Mouse (Mus musculus) naive thymus-derived CD4-positive, alpha-beta T cell, adult 2 months (primary cell): ENCODE data around the gene Mrpl38.

Source experiments
- DNase-seq: peaks from one replicate; pipeline ENCODE4 v3.0.0-alpha.2; 2011; ENCODE audit warnings: low read depth

Mrpl38 gene

GRCm38 (mm10) chr11:116110131-116110530 is 28.5 kb downstream of the Mrpl38 start:
- DNase-seq = no peak

GRCm38 (mm10) chr11:116109441-116110081 is 29.1 kb downstream of the Mrpl38 start:
- DNase-seq = no peak

GRCm38 (mm10) chr11:116108464-116109137 is 30.1 kb downstream of the Mrpl38 start:
- DNase-seq = no peak

GRCm38 (mm10) chr11:116107777-116108285 is 30.8 kb downstream of the Mrpl38 start:
- no peak for DNase-seq

GRCm38 (mm10) chr11:116106963-116107776 is 31.5 kb downstream of the Mrpl38 start:
- DNase-seq = no peak

GRCm38 (mm10) chr11:116106154-116106962 is 32.3 kb downstream of the Mrpl38 start:
- no peak for DNase-seq

GRCm38 (mm10) chr11:116105065-116105464 is 33.6 kb downstream of the Mrpl38 start:
- no peak for DNase-seq

- DNase-seq = no peak
Measured at GRCm38 (mm10) chr11:116104006-116104646, 34.5 kb downstream of the Mrpl38 start.

GRCm38 (mm10) chr11:116103572-116103971 is 35.1 kb downstream of the Mrpl38 start:
- DNase-seq = no peak

GRCm38 (mm10) chr11:116102472-116102871 is 36.2 kb downstream of the Mrpl38 start:
- no peak for DNase-seq

GRCm38 (mm10) chr11:116101931-116102381 is 36.7 kb downstream of the Mrpl38 start:
- no peak for DNase-seq

- no peak for DNase-seq
Measured at GRCm38 (mm10) chr11:116100839-116101238, 37.8 kb downstream of the Mrpl38 start.

- DNase-seq = no peak
Measured at GRCm38 (mm10) chr11:116100385-116100784, 38.3 kb downstream of the Mrpl38 start.

- no peak for DNase-seq
Measured at GRCm38 (mm10) chr11:116099462-116099861, 39.2 kb downstream of the Mrpl38 start.

- DNase-seq = no peak
Measured at GRCm38 (mm10) chr11:116098711-116099460, 39.8 kb downstream of the Mrpl38 start.

GRCm38 (mm10) chr11:116096213-116097108 is 42.2 kb downstream of the Mrpl38 start:
- peak; percentile 66 for DNase-seq

GRCm38 (mm10) chr11:116095573-116095972 is 43.1 kb downstream of the Mrpl38 start:
- no peak for DNase-seq

- no peak for DNase-seq
Measured at GRCm38 (mm10) chr11:116093771-116094565, 44.7 kb downstream of the Mrpl38 start.
